Mouse (Mus musculus) natural killer cell, adult 2 months (primary cell): ENCODE measurements around the gene Gsn.

Experiments used
- DNase-seq, 2 experiments: peaks; one replicate each; pipeline ENCODE4 v3.0.0; 2022; ENCODE audit warnings: low spot score in 2 of 2

The Gsn gene

DNA sequence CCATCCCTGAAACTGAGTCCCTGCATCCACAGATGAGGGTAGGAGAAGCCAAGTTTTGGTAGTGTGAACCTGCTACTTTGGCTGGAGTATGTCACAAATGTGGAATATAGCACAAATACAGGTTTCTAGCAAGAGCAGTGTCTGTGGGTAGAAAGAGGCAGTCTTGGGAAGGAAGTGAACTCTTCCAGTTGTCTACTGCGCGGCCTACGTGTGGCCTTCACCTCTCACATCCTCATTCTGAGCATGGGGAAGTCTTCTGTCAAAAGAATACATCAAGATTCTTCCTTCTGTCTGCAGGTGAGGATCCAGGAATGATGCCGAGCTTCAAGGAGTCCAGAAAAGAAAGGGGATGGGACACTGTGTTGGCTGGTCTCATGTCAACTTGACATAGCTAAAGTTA lies 2.4 kb upstream of the Gsn start:
- DNase-seq, result no peak

DNA sequence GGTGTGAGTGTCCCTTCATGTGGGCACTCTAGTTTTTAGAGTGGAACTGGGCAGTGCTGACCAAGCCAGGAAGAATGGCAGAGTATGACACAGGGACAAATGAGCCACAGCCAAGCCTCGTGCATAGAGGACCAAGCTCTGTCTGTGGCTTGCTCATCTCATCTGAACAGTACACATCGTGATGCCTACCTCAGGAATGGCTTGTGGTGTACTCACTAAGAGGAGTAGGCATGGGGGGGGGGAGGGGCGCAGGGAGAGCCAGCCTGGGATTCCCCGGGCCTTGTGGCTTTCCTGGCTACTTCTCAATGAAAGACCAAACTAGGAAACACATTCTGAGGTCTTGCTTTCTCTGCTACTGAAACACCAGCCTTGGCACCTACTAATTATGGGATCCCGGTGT lies 1.2 kb upstream of the Gsn start:
- DNase-seq, result no peak

GRCm38 (mm10) chr2:35255462-35255861 lies 718 bp upstream of the Gsn start:
- no peak for DNase-seq

GRCm38 (mm10) chr2:35256932-35257331 lies 752 bp downstream of the Gsn start:
- no peak for DNase-seq

GRCm38 (mm10) chr2:35257886-35258285 lies 1.7 kb downstream of the Gsn start:
- DNase-seq, result no peak

DNA sequence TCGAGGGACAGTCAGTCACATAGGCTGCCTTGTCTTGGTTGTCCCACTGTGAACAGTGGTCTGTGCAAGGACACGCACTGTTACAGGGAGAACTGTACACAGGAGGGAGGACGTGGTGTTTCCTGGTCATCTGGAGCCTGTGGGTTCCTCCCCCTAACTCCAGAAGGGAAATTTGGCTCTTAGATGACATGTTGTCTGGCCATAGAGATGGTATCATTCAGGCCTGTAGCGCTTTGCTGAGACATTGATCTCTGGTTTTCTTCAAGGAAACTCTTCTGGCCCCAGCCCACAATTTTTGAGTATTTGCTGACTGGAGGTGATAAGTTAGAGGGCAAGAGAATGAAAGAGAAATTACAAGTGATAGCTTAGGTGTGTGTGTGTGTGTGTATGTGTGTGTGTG lies 2.4 kb downstream of the Gsn start:
- no peak for DNase-seq

DNA sequence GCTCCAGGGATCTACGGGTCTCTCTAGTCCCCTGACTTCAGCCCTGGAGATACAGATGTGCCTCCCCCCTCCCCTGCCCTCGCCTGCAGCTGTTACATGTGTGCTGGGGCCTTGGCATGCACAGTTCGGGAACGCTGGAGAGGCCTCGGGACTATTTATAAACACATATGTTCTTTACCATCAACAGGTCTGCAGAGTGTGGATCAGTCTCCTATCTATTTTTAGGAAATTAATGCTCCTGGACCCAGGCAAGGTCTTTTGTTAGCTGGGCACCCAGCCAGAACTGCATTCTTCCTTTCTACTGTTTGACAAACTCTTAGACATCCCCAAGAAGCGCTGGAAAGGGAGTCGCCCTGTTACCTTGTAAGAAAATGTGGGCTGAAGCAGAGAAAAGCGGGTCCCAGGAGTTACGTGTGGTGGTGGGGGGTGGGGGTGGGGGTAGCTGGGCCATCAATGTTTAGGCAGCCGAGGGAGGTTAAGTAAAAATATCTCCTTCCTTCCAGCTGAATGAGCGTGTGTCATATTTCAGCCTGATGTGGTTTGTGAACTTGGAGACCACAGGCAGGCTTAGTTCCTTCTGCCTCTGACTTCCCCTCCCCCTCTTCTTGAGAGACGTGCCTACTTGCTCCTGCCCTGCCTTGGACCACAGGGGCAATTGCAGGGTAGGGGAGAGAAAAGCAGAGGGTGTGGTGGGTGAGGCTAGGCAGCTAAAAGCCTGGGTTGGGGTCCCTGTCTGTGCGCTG lies 3.3 kb downstream of the Gsn start:
- DNase-seq, result peak in 1 of 2 experiments; percentile 43

DNA sequence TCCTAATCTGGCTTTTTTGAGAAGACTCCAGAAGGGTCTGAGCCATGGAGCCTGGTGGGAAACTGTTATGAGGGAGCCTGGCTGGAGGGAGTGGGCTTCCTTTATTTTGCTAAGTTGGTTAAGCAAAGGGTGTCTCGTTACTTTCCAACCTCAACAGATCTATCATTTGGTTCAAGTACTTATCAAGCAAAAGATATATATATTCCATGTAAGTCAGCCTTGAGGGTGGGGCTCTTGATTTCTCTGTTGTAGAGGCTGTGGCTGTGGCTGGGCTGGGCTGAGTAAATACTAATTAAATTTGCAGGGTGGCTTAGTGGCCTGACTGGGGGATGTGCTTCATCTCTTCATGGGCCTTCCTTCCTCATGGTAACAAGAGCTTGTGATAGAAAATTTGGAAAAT lies 4.1 kb downstream of the Gsn start:
- no peak for DNase-seq

DNA sequence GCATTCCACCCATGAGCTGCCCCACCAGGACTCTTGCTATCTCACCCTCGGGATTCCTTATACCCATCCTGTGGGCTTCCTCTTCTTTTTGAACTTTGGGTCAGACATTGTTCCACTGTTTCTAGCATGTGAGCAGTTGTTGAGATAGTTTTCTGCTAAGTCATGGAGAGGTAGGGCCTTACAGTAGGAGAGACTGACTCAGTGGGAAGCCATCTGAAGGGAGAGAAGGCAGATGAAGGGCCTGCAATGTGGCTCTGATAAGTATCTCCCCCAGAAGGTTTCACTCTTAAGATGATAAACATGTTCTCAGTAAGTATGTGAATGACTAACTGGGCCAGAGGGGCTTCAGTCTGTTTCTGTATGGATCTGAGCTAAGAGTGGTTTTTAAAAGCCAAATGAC lies 7.9 kb downstream of the Gsn start:
- DNase-seq, result no peak

DNA sequence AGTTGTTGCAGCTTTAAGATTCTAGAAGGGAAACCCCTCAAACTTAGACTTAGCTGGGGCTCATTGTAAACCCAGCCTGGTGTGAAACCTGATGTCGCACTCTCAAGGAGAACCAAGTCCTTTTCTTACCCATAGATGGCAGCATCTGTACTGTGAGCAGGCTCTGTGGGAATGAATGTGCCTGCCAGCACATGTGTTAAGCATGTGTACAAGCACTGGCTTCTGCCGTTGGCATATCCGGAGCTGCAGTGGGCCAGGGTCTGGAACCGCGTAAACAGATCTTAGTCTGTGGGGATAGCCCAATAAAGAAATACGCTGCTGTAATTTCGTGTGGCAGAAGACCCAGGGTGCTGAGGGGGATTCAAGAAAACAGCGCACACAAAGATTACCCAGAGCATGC lies 9.1 kb downstream of the Gsn start:
- DNase-seq, result peak; percentile 25 to 49

DNA sequence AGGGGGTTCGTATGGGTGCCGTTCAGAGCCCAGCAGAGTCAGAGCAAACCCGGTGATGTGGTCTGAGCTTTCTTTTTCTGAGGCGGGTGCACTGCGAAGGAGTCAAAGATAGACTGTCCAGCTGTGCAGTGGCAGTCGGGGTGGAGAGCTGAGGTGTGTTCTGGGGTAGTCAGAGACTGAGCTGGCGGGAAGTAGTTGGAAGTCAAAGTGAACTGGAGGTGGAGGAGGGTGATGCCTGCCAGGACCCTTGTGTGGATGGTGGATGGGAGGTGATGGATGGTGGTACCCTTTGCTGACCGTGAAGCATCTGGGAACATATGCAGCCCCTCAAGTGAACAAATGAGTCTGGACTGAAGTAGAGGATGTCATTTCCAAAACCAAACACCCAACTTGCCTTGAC lies 9.6 kb downstream of the Gsn start:
- DNase-seq, result no peak

DNA sequence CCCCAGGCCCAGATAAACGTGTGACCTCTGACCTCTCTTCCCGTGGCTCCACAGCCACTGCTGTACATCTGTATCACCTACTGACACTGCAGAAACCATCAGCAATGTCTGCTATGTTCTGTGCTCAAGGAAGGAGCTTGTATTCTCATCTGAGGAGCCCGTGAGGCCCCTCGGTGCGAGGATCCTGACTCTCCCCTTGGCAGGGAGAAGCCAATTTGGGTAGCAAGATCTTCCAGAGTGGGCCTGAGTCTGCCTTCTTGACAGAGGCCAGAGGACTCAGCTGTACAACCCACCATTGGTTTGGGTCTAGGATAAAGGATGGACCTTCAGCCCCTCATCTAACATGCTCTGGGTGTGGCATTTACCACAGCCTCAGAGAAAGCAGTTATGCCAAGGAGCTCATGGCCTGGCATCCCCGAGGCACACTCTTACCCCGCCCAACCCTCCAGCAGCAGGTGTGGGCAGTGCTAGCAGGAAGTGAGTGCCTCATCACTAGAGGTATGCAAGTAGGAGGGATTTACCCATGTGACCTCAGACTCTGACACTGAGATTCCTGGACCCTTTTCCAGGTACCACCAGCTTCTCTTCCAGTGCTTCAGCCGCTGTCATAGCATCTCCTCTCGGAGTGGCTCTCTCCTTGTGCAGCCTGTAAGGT lies 10.2 kb downstream of the Gsn start:
- DNase-seq, result no peak

DNA sequence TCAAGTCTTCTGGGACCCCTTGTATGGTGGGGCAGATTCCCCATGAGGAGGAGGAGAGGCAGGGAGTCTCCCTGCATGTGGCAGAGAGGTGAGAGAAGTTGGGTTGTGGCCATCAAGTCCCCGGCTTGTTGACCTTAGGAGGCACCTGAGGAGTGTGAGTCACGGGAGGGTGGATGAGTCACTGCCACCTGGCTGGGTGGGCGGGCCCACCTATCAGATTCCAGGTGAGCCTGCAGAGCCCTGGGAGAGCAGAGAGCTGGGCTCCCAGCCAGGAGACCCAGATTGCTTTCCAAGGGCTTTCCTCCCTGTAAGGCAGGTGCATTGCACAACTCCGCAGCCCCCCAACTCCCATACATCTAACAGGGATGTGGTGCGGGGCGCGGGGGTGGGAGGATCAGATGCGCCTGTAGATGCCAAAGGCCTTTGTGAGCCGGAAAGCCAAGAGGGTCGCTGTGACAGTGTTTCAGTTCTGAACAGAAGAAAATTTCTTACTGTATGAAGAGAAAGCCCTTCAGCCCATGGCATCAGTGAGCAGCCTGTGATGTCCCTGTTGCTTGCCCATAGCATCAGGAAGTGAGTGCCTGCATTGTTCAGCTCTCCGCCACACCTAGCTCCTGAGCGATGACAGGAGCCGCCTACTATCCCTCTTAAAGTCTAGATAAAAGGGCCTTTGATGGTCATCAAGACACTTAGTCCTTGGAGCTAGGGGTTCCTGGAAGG lies 11.1 kb downstream of the Gsn start:
- DNase-seq, result no peak

- DNase-seq, result no peak
Measured at GRCm38 (mm10) chr2:35267876-35268566, 11.8 kb downstream of the Gsn start.

GRCm38 (mm10) chr2:35269136-35269535 lies 13.0 kb downstream of the Gsn start:
- no peak for DNase-seq

DNA sequence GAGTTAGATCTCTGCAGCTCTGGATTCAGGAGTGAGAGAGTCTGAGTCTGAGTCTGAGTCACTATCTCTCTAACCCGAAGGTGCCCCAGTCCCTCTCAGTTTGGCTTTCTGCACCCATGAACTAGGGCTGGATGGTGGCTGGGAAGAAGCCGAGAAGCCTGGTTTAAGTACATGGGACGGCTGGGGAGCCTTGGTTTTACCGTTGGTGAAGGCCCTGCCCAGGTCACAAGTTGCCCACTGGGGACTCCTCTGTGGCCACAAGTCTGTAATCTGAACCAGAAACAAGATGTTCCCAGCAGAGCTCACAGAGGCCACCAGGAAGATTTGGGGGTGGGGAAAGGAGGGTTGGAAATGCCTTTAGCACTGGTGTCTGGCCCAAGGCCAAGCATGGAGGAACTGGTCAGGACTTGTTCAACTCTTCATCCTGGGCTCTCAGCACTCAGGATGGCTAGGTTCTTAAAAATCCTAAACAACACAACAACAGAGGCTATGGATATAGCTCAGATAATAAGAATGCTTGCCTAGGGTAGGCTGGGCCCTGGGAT lies 13.6 kb downstream of the Gsn start:
- no peak for DNase-seq

DNA sequence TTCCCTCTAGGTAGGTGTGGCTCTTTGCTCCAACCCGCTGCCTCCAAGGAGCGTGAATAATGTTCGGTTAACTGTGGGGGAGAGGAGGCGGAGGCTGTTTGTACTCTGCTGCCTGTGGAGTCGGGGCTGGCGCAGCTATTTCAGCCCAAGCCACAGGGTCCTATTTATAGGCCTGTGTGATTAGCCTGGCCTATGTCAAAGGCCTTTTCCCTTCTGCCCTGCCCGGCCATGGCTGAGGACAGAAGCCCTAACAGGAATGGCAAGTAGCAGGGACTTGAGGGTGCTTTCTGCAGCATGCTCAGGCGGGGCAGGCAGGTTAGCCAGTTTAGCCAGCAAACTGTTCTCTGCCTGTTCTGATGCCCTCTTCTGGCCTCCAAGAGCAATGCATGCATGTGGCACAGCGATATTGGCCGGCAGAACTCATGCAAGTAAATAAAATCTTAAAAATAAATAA lies 14.4 kb downstream of the Gsn start:
- DNase-seq, result peak; percentile 33 to 57

DNA sequence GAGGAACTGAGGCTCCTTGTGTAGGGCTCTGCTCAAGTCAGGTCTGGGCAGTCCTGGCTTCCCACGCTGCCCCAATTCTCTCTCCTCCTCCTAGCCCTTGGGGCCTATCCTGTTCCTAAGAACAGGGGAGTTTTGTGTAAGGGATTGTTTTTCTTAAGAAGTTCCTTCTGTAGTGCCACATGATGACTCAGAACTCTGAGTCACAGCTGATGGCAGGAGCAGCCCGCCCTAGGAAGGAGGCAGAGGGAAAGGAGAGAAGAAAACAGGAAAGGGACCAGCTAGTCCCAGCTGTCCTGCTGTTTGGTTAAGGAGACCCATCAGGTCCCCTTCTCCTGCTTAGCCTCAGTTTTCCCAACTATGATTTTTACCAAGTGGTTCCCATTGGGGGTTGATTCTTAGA lies 15.6 kb downstream of the Gsn start:
- no peak for DNase-seq

DNA sequence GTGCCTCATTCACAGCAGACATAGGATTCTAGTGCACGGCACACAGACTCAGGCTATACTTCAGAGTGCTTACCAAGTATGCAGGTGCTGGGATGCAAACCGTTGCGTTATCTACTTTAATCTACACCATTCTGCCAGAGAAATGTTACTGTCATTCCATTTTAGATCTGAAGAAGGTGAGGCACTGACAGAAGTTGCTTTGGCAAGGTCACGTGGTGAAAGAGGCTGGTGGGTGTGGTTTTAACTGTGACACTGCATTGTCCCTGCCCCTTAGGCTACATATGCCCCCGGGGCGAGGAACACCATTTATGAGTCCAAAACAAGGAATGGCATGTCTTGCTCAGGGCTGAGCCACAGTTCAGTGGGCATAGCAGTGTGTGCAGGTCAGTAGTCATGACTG lies 16.7 kb downstream of the Gsn start:
- no peak for DNase-seq

DNA sequence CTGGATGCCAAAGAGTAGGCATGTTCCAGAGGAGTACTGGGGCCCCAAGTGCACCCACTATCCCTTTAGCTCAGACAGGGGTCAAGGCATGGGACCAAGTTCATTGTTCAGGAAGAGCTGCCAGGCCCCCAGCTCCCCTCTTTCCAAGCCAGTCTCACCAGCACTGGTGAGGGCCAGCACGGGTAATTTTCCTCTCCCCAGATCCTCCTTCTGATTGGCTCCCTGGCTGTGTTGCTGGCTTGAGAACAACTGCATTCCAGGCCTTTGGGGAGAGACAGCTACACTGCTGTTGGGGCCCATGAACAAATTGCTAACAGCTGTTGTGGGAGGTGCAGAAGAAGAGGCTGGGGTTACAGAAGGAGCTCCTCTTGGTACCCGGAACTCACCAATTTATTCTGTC lies 17.4 kb downstream of the Gsn start:
- no peak for DNase-seq

GRCm38 (mm10) chr2:35277686-35278085 lies 21.5 kb downstream of the Gsn start:
- no peak for DNase-seq
